Mouse (Mus musculus) lung, postnatal 0 days (tissue): ENCODE measurements around the gene Dnajc3. TPM values are rescaled to one million over a fixed set of nuclear protein-coding genes. Genes with fewer than 3 reads are reported as not detected.

Experiments
- ATAC-seq: fragments of 200-750 bp; cut with Nextera tagmentation; 2 replicates; pipeline ENCODE4 v1.8.0; 2017; ENCODE audit warnings: moderate library complexity
- DNase-seq: peaks from one replicate; pipeline ENCODE4 v3.0.0-alpha.2; 2016; ENCODE audit warnings: low spot score
- H3K27ac ChIP-seq: fragments of 300-500 bp; sonication (generic); 2 replicates; pipeline ENCODE4 v1.5.1; 2014; ENCODE audit warnings: antibody characterized with exemption, mild to moderate bottlenecking, low read length, mixed read lengths
- H3K27me3 ChIP-seq: fragments of 300-500 bp; sonication (generic); replicated peaks from 2 replicates; pipeline ENCODE4 v1.6.1; 2014; ENCODE audit warnings: low read length, mixed read lengths; ENCODE audit not compliant: insufficient read depth
- H3K36me3 ChIP-seq: fragments of 300-500 bp; sonication (generic); 2 replicates; pipeline ENCODE4 v1.6.1; 2014; ENCODE audit warnings: low read length, mixed read lengths; ENCODE audit not compliant: insufficient read depth
- H3K4me1 ChIP-seq: fragments of 300-500 bp; sonication (generic); 2 replicates; pipeline ENCODE4 v1.6.1; 2014; ENCODE audit warnings: antibody characterized with exemption, low read depth, low read length, mixed read lengths; ENCODE audit not compliant: insufficient read depth
- H3K4me2 ChIP-seq: fragments of 300-500 bp; sonication (generic); replicated peaks from 2 replicates; pipeline ENCODE4 v1.6.1; 2014; ENCODE audit warnings: low read depth, mild to moderate bottlenecking, low read length, moderate library complexity, mixed read lengths
- H3K4me3 ChIP-seq: fragments of 300-500 bp; sonication (generic); 2 replicates; pipeline ENCODE4 v1.5.1; 2014; ENCODE audit warnings: low read depth, low read length
- H3K9ac ChIP-seq: fragments of 300-500 bp; sonication (generic); replicated peaks from 2 replicates; pipeline ENCODE4 v1.6.1; 2014; ENCODE audit warnings: low read depth, mild to moderate bottlenecking
- H3K9me3 ChIP-seq: fragments of 300-500 bp; sonication (generic); 2 replicates; pipeline ENCODE4 v1.6.1; 2016; ENCODE audit warnings: low read length, mixed read lengths
- CTCF ChIP-seq: IDR thresholded peaks from 2 replicates; pipeline ENCODE4 v1.5.1; 2016; ENCODE audit warnings: antibody characterized with exemption, mild to moderate bottlenecking
- EP300 ChIP-seq: IDR thresholded peaks from 2 replicates; pipeline ENCODE4 v1.6.1; 2016; ENCODE audit warnings: antibody characterized with exemption, mild to moderate bottlenecking, control low read depth
- WGBS: fragments of 180-500 bp; shearing (Covaris S2); extraction: QIAGEN DNeasy Blood & Tissue Kit; methylation state at CpG from one replicate; pipeline ENCODE4 v1.1.7; 2014; 5-methylcytosine and 5-hydroxymethylcytosine counted together
- polyA plus RNA-seq: library from polyadenylated mRNA; unstranded; fragments of >200 nt; fragmentation: Nextera tagmentation; extraction: Ambion mirVana; gene quantifications from 2 replicates; pipeline ENCODE4 v1.2.1, GENCODE M21; 2015

The Dnajc3 gene
- polyA plus RNA-seq, 1 experiment from 2014 or later, result 54.1 TPM

DNA sequence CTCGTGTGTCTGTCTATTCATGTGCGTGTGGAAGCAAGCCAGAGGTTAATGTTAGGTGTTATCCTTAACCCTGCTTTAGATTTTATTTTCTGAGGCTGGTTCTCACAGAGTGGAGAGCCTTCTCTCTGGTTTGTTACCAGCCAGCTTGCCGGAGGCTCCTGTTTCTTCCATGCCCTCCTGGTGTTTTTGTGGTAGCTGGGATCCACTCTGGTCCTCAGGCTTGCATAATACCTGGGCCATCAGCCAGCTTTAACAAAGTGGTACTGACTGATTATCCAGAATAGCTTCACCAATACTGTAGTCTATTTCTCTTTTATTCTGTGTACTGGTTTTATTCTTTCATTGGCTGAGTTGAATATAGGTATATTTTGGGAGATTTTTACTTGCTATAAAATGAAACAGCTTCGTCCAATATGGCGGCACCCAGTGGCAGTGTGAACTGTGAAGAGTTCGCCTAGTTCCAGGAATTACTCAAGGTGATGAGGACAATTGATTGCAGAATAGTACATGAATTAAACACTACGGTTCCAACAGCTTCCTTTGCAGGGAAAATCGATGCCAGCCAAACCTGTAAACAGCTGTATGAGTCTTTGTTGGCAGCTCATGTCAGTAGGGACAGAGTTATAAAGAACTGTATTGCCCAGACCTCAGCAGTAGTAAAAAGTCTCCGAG lies 14.3 kb downstream of the Dnajc3 start:
- TF ChIP-seq CTCF (no peak), EP300 (no peak)
- WGBS, result 89% methylated on average over 9 of the region's 9 CpGs
- no peak overlapping the region for H3K27ac ChIP-seq
- H3K9me3 ChIP-seq, result no peaks in the 10 kb centered on the region
- H3K4me3 ChIP-seq, result no peak overlapping the region
- no peaks in the 10 kb centered on the region for H3K27me3 ChIP-seq
- ATAC-seq, result no peak
- H3K4me1 ChIP-seq, result no peaks in the 10 kb centered on the region
- 0 out of 2 replicates have a peak, but pooled peaks cover 3% of the 10 kb centered on the region for H3K36me3 ChIP-seq
- no peak overlapping the region for H3K9ac ChIP-seq
- DNase-seq, result no peak
- no peak overlapping the region for H3K4me2 ChIP-seq

DNA sequence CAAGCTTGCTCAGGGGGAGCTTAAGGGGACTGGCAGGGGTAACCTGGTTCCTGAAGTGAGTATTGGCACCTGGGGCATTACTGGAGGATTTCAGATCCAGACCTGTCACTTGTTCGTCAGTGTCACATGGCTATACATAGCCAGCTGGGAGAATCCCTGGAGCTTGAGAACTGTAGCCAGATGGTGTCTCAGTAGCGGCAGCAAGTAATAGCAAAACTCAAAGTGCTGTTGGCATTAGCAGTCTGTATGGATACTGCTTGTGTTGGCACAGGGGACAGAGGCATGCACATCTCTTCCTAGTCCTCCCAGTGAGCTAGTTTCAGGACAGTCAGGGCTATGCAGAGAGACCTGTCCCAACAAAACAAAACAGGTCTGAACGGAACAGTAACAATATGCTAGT lies 20.2 kb downstream of the Dnajc3 start:
- Histone ChIP-seq H3K36me3 (peaks cover 22% of the 10 kb centered on the region), H3K9me3 (no peaks in the 10 kb centered on the region), H3K4me2 (no peak overlapping the region), H3K27me3 (no peaks in the 10 kb centered on the region), H3K4me3 (no peak overlapping the region), H3K4me1 (no peaks in the 10 kb centered on the region), H3K9ac (no peak overlapping the region), H3K27ac (no peak overlapping the region)
- 93% methylated on average over 3 of the region's 3 CpGs for WGBS
- TF ChIP-seq EP300 (no peak), CTCF (no peak)
- DNase-seq (no peak), ATAC-seq (no peak)

DNA sequence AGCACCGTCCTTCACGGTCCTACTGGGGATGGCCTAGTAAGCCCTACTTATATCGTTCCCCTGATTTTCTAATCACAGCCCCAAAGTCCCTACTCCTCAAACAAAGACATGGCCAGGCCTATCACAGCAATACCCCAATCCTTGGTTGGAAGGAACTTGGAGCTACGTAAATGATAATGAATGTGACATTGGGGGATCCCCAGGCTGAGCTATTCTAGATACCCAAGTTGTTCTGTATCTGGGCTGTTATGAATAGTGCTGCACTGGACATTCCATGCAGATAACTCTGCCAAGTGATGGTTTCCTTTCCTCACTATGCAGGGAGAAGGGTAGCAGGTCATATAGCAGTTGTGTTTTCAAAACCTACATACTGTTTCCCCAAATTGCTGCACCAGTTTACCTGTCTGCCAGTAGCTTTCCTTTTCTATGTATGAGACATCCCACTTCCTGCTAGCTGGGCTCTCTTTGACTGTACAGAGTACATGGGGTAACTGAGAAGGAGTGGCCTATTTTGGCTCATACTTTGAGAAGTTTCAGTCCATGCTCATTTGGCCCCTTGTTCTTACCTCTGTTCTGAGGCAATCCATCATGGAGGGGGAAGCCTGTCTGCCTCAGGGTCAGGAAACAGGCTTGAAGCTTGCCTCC lies 27.7 kb downstream of the Dnajc3 start:
- TF ChIP-seq CTCF, result no peak
- TF ChIP-seq EP300, result no peak
- no peak overlapping the region for H3K4me2 ChIP-seq
- DNase-seq, result no peak
- H3K4me1 ChIP-seq, result no peaks in the 10 kb centered on the region
- 93% methylated on average over 4 of the region's 4 CpGs for WGBS
- 0 out of 2 replicates have a peak, but pooled peaks cover 8% of the 10 kb centered on the region for H3K36me3 ChIP-seq
- no peak for ATAC-seq
- H3K27me3 ChIP-seq, result no peaks in the 10 kb centered on the region
- H3K9me3 ChIP-seq, result no peaks in the 10 kb centered on the region
- H3K4me3 ChIP-seq, result no peak overlapping the region
- no peak overlapping the region for H3K27ac ChIP-seq
- no peak overlapping the region for H3K9ac ChIP-seq

DNA sequence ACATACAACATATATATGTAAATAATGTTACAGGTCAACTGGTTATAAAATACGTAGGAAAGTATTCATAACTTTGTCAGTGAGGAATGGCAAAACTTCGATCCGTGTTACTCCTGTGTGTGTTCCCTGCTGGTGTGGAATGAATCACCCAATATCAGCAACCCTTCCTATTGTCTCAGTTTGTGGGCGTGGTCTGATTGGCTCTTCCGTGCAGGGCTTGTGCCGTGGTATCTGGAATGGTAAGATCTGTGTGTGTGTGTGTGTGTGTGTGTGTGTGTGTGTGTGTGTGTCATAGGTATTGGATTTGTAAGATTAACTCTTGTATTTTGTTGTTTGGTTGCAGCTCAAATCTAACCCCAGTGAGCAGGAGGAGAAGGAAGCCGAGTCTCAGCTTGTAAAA lies 29.9 kb downstream of the Dnajc3 start:
- Histone ChIP-seq H3K4me3 (no peak overlapping the region), H3K9me3 (no peaks in the 10 kb centered on the region), H3K9ac (no peak overlapping the region), H3K4me1 (no peaks in the 10 kb centered on the region), H3K27ac (no peak overlapping the region), H3K36me3 (peaks cover 13% of the 10 kb centered on the region; the same call in 1 of the 2 replicates), H3K4me2 (no peak overlapping the region), H3K27me3 (no peaks in the 10 kb centered on the region)
- DNase-seq (no peak), ATAC-seq (no peak)
- 83% methylated on average over 7 of the region's 7 CpGs for WGBS
- TF ChIP-seq CTCF, result no peak
- TF ChIP-seq EP300, result no peak

DNA sequence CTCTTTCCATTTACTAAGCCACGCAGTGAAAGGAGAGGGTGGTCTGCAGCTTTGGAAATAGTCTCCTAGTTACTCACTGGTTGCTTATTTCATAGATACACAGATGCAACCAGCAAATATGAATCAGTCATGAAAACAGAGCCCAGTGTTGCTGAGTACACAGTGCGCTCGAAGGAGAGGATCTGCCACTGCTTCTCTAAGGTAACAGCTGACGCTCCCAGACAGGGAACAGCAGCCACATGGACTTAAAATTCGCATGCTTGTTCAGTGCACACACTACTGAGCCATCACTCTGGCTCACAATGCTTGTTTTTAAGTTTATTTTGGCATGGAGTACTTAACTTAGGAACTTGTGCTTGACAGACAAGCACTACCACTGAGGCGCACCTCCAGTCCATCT lies 34.5 kb downstream of the Dnajc3 start:
- no peak for ATAC-seq
- peaks cover 30% of the 10 kb centered on the region; the same call in 1 of the 2 replicates for H3K36me3 ChIP-seq
- no peaks in the 10 kb centered on the region for H3K27me3 ChIP-seq
- no peak overlapping the region for H3K27ac ChIP-seq
- TF ChIP-seq CTCF (no peak), EP300 (no peak)
- no peak overlapping the region for H3K9ac ChIP-seq
- H3K9me3 ChIP-seq, result no peaks in the 10 kb centered on the region
- no peaks in the 10 kb centered on the region for H3K4me1 ChIP-seq
- no peak overlapping the region for H3K4me3 ChIP-seq
- 93% methylated on average over 6 of the region's 6 CpGs for WGBS
- H3K4me2 ChIP-seq, result no peak overlapping the region
- no peak for DNase-seq

DNA sequence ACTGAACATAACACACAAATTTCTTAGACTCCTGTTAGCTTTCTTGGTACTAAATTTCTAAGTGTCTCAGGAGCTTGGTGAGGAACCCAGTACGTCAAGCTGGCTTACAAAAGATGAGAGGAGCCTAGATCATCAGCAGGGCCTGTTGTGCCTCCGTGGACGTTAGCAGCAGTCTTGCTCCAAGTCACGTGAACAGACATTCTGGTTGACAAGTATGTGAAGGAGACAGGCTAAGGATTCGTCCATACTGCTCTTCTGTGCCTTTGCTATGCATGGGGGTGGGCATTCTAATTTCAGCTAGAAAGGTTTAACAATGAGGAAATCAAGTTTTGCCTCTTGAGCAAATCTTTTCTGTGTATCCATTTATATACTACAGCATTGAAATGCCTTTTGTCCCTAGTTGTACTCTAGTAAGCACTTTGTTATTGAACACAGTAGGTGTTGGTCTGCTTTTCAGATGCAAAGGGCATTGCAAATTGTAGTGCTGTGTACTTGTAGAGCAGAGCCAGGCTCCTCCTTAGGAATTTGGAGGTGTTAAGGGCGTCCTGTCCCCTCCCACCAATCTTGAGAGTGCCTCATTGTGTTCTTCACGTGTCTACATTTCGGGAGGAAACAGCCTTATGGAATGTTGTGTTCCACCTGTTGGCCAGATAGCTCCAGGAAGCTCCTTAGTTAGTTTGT lies 39.5 kb downstream of the Dnajc3 start:
- H3K36me3 ChIP-seq, result peaks cover 41% of the 10 kb centered on the region
- WGBS, result 72% methylated on average over 8 of the region's 8 CpGs
- H3K9me3 ChIP-seq, result no peaks in the 10 kb centered on the region
- no peak overlapping the region for H3K4me2 ChIP-seq
- TF ChIP-seq CTCF (no peak), EP300 (no peak)
- no peak overlapping the region for H3K4me3 ChIP-seq
- no peak overlapping the region for H3K9ac ChIP-seq
- H3K27ac ChIP-seq, result no peak overlapping the region
- H3K27me3 ChIP-seq, result no peaks in the 10 kb centered on the region
- DNase-seq (no peak), ATAC-seq (no peak)
- no peaks in the 10 kb centered on the region for H3K4me1 ChIP-seq
